Mouse (Mus musculus) stomach, embryonic 14.5 days (tissue): ENCODE results near the gene Stard8. TPM values are rescaled to one million over a fixed set of nuclear protein-coding genes. Genes with fewer than 3 reads are reported as not detected.

Experiments used
- ATAC-seq: fragments of 200-750 bp; cut with Nextera tagmentation; 2 replicates; pipeline ENCODE4 v1.8.0; 2017; ENCODE audit warnings: low read depth, moderate TSS enrichment; ENCODE audit not compliant: insufficient number of reproducible peaks, insufficient read depth, low FRiP score
- H3K27ac ChIP-seq: fragments of 300-500 bp; sonication (generic); 2 replicates; pipeline ENCODE4 v1.5.1; 2014; ENCODE audit warnings: mild to moderate bottlenecking, low read length, moderate library complexity, mixed read lengths
- H3K27me3 ChIP-seq: fragments of 300-500 bp; sonication (generic); 2 replicates; pipeline ENCODE4 v1.6.1; 2014; ENCODE audit warnings: low read length, control low read depth, mixed read lengths; ENCODE audit not compliant: control insufficient read depth, insufficient read depth
- H3K36me3 ChIP-seq: fragments of 300-500 bp; sonication (generic); 2 replicates; pipeline ENCODE4 v1.6.1; 2014; ENCODE audit warnings: mild to moderate bottlenecking, control low read depth, low read length, moderate library complexity, mixed read lengths; ENCODE audit not compliant: control insufficient read depth, insufficient read depth
- H3K4me1 ChIP-seq: fragments of 300-500 bp; sonication (generic); 2 replicates; pipeline ENCODE4 v1.6.1; 2014; ENCODE audit warnings: low read length, control low read depth, mixed read lengths; ENCODE audit not compliant: control insufficient read depth, insufficient read depth
- H3K4me2 ChIP-seq: fragments of 300-500 bp; sonication (generic); replicated peaks from 2 replicates; pipeline ENCODE4 v1.6.1; 2014; ENCODE audit warnings: low read depth, low read length, control low read depth
- H3K4me3 ChIP-seq: fragments of 300-500 bp; sonication (generic); 2 replicates; pipeline ENCODE4 v1.5.1; 2014; ENCODE audit warnings: low read depth, low read length, control low read depth
- H3K9ac ChIP-seq: fragments of 300-500 bp; sonication (generic); replicated peaks from 2 replicates; pipeline ENCODE4 v1.6.1; 2014; ENCODE audit warnings: low read depth, mild to moderate bottlenecking, control low read depth, low read length, moderate library complexity, mixed read lengths
- H3K9me3 ChIP-seq: fragments of 300-500 bp; sonication (generic); 2 replicates; pipeline ENCODE4 v1.6.1; 2016; ENCODE audit warnings: low read depth, low read length, control low read depth; ENCODE audit not compliant: control insufficient read depth
- WGBS: fragments of 180-500 bp; shearing (Covaris S2); extraction: QIAGEN DNeasy Blood & Tissue Kit; methylation state at CpG from one replicate; pipeline ENCODE4 v1.1.7; 2014; 5-methylcytosine and 5-hydroxymethylcytosine counted together
- polyA plus RNA-seq: library from polyadenylated mRNA; unstranded; fragments of >200 nt; fragmentation: Nextera tagmentation; extraction: Ambion mirVana; gene quantifications from 2 replicates; pipeline ENCODE4 v1.2.1, GENCODE M21; 2014

Stard8 gene
- polyA plus RNA-seq, 1 experiment from 2014 or later: 5.2 TPM

DNA sequence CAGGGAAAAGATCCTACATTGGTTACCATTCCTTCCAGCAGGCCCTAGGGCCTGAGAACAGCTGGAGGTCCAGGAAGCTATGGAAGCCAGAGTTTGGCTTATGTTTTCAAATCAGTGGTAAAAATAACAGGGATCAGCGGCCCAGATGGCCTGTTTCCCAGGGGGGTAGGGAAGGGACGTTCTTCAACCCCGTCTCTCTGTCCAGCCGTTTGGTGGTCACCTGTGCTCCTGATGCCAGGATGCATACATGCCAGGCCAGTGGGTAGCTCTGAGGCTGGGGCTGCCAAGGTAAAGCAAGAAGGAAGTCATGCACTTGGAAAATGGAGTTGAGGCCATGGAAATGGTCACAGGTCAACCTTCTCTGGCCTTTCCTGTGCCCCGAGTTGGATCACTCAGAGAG, 7.5 kb downstream of the Stard8 start:
- Histone ChIP-seq H3K4me1 (no peaks in the 10 kb centered on the region), H3K9ac (no peak overlapping the region), H3K27me3 (no peaks in the 10 kb centered on the region), H3K27ac (no peak overlapping the region), H3K36me3 (no peaks in the 10 kb centered on the region), H3K9me3 (no peaks in the 10 kb centered on the region), H3K4me2 (no peak overlapping the region), H3K4me3 (no peak overlapping the region)
- whole genome bisulfite sequencing: 88% methylated on average over 5 of the region's 5 CpGs
- ATAC-seq: no peak

DNA sequence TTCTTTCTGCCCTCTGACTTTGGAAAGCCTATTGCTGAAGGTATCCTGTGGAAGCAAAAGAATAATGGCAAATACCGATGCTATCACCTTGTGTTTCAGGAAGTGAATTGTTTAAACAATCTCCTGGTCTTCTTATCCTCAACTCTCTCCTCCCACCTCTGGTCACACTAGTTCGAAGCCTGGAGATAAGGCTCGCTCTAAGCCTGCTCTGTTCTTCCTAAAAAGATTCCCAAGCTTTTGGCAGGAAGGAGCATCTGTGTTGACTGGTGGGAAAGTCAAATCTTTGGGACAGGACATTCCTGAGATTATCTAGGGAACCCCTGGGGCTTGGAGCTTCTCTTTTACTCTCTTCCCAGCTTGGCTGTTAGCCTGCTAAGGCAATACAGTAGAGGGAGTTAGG, 8.2 kb downstream of the Stard8 start:
- no peak for ATAC-seq
- no peaks in the 10 kb centered on the region for H3K27me3 ChIP-seq
- H3K4me1 ChIP-seq: no peaks in the 10 kb centered on the region
- no peaks in the 10 kb centered on the region for H3K9me3 ChIP-seq
- no peak overlapping the region for H3K27ac ChIP-seq
- no peak overlapping the region for H3K4me2 ChIP-seq
- H3K9ac ChIP-seq: no peak overlapping the region
- H3K4me3 ChIP-seq: no peak overlapping the region
- H3K36me3 ChIP-seq: no peaks in the 10 kb centered on the region
- 55% methylated on average over 3 of the region's 3 CpGs for WGBS

DNA sequence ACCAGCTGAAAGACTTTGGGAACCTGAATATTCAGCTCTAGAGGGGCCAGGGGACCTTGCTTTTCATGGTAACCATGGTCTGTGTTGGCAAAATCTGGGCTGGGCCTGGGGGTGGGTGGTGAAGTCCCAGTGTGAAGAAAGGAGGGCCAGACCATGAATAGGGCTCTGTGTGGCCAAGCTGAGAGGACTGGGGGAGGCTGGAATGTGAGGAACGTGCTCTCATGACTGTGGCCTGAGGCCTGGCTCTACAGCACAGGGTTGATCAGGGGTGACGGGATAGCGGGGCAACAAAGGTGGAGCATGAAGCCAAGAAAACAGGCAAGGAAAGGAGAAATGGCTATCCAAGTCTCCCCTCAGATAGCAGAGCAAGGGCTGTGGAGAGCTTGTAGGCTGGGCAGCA, 9.4 kb downstream of the Stard8 start:
- H3K4me3 ChIP-seq: no peak overlapping the region
- WGBS: 89% methylated on average over 3 of the region's 3 CpGs
- no peaks in the 10 kb centered on the region for H3K9me3 ChIP-seq
- H3K27me3 ChIP-seq: no peaks in the 10 kb centered on the region
- no peaks in the 10 kb centered on the region for H3K36me3 ChIP-seq
- no peak overlapping the region for H3K27ac ChIP-seq
- H3K4me2 ChIP-seq: no peak overlapping the region
- ATAC-seq: no peak
- H3K4me1 ChIP-seq: no peaks in the 10 kb centered on the region
- no peak overlapping the region for H3K9ac ChIP-seq

DNA sequence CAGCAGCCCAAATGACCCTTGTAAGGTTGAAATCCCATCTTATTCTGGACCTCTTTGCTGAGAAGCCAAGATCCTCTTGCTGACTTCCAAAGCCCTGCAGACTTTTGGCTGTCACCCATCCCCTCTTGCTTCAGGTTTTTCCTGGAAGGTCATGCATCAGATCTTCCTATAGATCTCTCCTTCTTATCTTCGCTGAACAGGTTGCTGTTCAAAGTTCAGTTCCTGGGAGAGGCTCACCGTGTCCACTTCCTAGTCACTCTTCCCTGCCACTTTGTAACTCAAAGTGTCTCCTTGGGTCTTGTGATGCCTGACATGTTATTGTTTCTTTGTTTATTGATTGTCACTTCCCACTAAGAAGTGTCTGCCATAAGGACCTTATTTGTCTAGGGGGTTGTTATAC, 12.7 kb downstream of the Stard8 start:
- no peaks in the 10 kb centered on the region for H3K27me3 ChIP-seq
- H3K9me3 ChIP-seq: no peaks in the 10 kb centered on the region
- WGBS: 61% methylated on average over 2 of the region's 2 CpGs
- H3K4me1 ChIP-seq: no peaks in the 10 kb centered on the region
- H3K4me3 ChIP-seq: no peak overlapping the region
- no peak overlapping the region for H3K4me2 ChIP-seq
- no peak overlapping the region for H3K9ac ChIP-seq
- ATAC-seq: no peak
- H3K27ac ChIP-seq: no peak overlapping the region
- H3K36me3 ChIP-seq: no peaks in the 10 kb centered on the region

DNA sequence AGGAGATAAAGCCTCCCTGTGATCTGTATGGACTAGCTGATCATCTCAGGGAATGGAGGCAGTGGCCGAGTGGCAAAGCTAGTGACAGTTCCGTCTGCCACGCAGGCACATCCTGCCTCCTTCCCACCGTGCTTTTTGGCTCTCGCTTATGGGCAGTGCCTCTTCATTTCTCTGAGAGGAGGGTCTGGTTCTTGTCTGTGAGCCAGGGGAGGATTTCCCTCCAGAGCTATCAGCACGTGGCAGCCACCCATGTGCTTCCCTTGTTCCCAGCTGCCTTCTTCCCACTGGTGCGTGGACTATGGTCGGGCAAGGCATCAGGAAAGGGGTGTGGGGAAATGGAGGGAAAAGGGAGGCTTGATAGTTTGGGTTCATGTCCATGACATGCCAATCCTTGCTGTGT, 13.9 kb downstream of the Stard8 start:
- Histone ChIP-seq H3K4me2 (no peak overlapping the region), H3K27me3 (no peaks in the 10 kb centered on the region), H3K36me3 (no peaks in the 10 kb centered on the region), H3K9ac (no peak overlapping the region), H3K4me1 (no peaks in the 10 kb centered on the region), H3K27ac (no peak overlapping the region), H3K9me3 (no peaks in the 10 kb centered on the region), H3K4me3 (no peak overlapping the region)
- 66% methylated on average over 8 of the region's 8 CpGs for WGBS
- ATAC-seq: no peak

DNA sequence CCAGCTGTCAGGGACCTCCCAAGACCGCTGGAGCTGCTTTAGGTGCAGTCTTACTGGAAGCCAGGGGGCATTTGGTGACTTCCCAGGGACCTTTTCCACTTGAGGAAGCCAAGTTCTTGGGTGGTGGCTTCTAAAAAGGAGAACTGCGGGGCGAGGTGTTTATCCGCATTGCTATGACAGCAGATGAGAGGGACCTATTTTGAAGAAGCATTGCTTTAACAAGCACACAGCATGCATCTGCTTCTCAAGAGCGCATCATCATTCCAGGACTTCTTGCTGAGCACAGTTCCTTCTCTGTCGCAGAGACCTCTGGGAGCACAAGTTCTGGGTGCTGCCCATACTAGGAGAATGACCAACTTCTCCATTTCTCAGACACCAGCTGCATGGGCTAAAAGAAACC, 14.8 kb downstream of the Stard8 start:
- Histone ChIP-seq H3K4me1 (no peaks in the 10 kb centered on the region), H3K4me2 (no peak overlapping the region), H3K27me3 (no peaks in the 10 kb centered on the region), H3K9ac (no peak overlapping the region), H3K4me3 (no peak overlapping the region), H3K27ac (no peak overlapping the region), H3K36me3 (no peaks in the 10 kb centered on the region), H3K9me3 (no peaks in the 10 kb centered on the region)
- WGBS: 78% methylated on average over 6 of the region's 6 CpGs
- ATAC-seq: no peak

DNA sequence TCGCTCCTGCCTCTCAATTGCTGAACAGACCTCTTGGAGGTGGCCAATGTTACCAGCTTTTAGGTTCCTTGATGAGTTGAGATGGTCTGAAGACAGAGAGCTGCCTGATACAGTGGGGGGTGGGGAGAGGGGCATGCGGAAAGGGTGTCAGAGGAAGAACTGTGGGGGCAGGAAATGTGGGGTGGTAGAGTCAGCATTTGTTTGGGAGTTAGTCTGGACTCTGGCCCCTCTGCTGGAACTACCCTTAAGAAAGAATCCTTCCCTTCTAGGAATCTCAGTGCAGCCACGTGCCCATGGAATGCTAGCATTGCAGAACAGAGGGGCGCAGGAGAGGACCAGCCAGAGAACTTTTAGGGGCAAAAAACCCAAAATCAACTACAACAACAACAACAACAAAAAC, 16.3 kb downstream of the Stard8 start:
- no peaks in the 10 kb centered on the region for H3K27me3 ChIP-seq
- WGBS: 75% methylated on average over 4 of the region's 4 CpGs

DNA sequence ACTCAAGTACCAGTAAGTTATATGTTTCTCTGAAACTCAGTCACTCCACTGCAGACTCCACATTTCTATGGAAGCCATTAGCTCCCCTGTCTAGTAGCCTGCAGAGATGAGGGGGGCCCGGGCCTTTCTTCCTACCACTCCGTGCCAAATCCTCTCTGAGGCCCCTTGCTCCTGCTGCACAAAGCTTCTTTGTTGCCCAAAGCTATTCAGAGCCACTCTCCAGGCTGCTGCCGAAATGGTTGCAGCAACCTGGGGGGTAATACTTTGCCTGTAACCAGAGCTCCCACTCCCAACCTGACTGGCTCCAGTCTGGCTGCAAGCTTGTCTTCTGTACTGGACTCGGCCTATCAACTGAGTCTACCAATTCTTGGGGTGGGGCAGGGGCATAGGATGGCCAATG, 17.2 kb downstream of the Stard8 start:
- Histone ChIP-seq H3K4me2 (no peak overlapping the region), H3K27me3 (no peaks in the 10 kb centered on the region), H3K4me3 (no peak overlapping the region), H3K36me3 (no peaks in the 10 kb centered on the region), H3K9ac (no peak overlapping the region), H3K9me3 (no peaks in the 10 kb centered on the region), H3K4me1 (no peaks in the 10 kb centered on the region), H3K27ac (no peak overlapping the region)
- no peak for ATAC-seq
- 65% methylated on average over 4 of the region's 4 CpGs for WGBS

More for the DNA sequence above, 16.3 kb downstream of the Stard8 start:
- Histone ChIP-seq H3K36me3 (no peaks in the 10 kb centered on the region), H3K4me3 (no peak overlapping the region), H3K9me3 (no peaks in the 10 kb centered on the region), H3K4me2 (no peak overlapping the region), H3K27ac (no peak overlapping the region), H3K9ac (no peak overlapping the region), H3K4me1 (no peaks in the 10 kb centered on the region)
- ATAC-seq: no peak

DNA sequence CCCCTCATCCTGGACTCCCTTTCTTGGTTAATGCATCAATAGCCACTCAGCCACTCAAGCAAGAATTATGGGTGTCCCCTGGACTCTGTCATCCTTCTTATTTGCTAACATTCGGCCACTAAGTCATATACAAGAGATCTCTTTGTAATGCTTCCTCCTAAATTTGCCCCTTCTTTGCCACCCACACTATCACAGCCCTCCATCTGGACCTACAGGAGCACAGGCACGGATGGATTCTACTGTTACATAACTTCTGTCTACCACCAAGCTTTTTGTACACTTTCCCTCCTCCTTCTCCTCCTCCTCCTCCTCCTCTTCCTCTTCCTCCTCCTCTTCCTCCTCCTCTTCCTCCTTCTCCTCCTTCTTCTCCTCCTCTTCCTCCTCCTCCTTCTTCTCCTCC, 18.5 kb downstream of the Stard8 start:
- no peaks in the 10 kb centered on the region for H3K36me3 ChIP-seq
- H3K4me1 ChIP-seq: no peaks in the 10 kb centered on the region
- H3K9me3 ChIP-seq: no peaks in the 10 kb centered on the region
- no peak overlapping the region for H3K4me3 ChIP-seq
- no peaks in the 10 kb centered on the region for H3K27me3 ChIP-seq
- ATAC-seq: no peak
- H3K9ac ChIP-seq: no peak overlapping the region
- H3K27ac ChIP-seq: no peak overlapping the region
- no peak overlapping the region for H3K4me2 ChIP-seq
- 56% methylated on average over 2 of the region's 2 CpGs for WGBS
